Mouse (Mus musculus) left cerebral cortex, adult 18-20 months (tissue): ENCODE measurements around the gene Slc3a2. TPM values are rescaled to one million over a fixed set of nuclear protein-coding genes. Genes with fewer than 3 reads are reported as not detected.

ENCODE experiments used
- DNase-seq, 2 experiments: peaks; one replicate each; pipeline ENCODE4 v3.0.0; 2021 to 2022; ENCODE audit warnings: low spot score in 2 of 2, mixed read lengths in 1 of 2
- long read RNA-seq, 2 experiments: library from polyadenylated mRNA; stranded (forward); transcript quantifications; one replicate each; pipeline ENCODE4 v2.0.0; 2021
- total RNA-seq, 2 experiments: library from RNA; stranded (reverse); gene quantifications; 2 replicates each; pipeline ENCODE4 v1.2.3; 2021

Gene Slc3a2
- total RNA-seq, result 100 to 1,000 TPM; 148 to 152 TPM
- long read RNA-seq, experiment 1, transcript Slc3a2-202 (10 exons, 2,813 nt), result minor isoform, 102 of 250 reads
- long read RNA-seq, experiment 1, transcript Slc3a2-201 (9 exons, 1,819 nt), result major isoform, 134 of 250 reads
- long read RNA-seq, experiment 1, partial matches to known transcripts, result 2 of 250 reads
- long read RNA-seq, experiment 1, other reads (novel, unspliced or antisense), result 8 of 250 reads
- long read RNA-seq, experiment 2, transcript Slc3a2-202 (10 exons, 2,813 nt), result minor isoform, 67 of 177 reads
- long read RNA-seq, experiment 2, transcript Slc3a2-201 (9 exons, 1,819 nt), result major isoform, 104 of 177 reads
- long read RNA-seq, experiment 2, partial matches to known transcripts, result 1 of 177 reads
- long read RNA-seq, experiment 2, other reads (novel, unspliced or antisense), result 2 of 177 reads

- peak; percentile 94 to 97 for DNase-seq
Observed at GRCm38 (mm10) chr19:8722907-8723573, at the start of gene Slc3a2. TSS of gene Slc3a2 (minus strand) at chr19:8723369.

GRCm38 (mm10) chr19:8770567-8771270, 47.5 kb upstream of the Slc3a2 start, which contains the start of gene Tmem223:
TSS of gene Tmem223 (plus strand) at chr19:8770996.
- peak; percentile 80 to 84 for DNase-seq

DNA sequence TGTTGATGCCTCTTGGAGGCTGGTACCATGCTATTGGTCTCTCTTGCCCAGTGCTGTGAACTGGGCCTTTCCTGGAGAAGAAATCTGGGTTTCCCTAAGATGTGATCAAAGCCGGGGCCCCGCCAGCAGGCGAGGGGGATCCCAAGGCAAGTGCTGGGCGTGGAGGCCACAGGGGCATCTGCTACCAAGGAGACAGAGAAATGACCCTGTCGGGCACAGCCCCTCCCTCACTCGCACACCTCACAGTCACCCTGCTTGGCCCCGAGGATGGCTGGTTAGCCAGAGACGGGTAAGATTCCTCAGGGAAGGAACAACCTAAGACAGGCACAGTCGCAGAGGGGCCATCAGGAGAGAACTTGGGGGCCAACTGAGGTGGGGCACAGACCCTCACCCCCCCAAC, 42.4 kb upstream of the Slc3a2 start:
- no peak for DNase-seq

DNA sequence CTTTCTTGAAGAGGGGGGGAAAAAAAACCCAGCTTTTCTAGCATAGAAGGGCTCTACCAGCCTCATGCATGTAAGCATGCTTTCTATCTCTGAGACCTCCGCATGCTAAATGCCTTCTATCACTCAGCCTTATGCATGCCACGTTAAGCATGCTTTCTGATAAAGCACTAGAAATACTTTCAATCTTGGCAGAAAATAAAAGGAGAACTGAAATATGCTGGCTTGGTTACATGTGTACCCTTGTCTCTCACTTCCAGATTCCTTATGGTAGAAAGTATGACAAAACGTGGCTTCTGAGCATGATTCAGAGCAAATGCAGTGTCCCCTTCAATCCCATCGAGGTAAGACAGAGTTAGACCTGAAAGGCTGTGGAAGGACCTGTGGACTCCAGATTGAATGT, 40.1 kb upstream of the Slc3a2 start:
- no peak for DNase-seq

DNA sequence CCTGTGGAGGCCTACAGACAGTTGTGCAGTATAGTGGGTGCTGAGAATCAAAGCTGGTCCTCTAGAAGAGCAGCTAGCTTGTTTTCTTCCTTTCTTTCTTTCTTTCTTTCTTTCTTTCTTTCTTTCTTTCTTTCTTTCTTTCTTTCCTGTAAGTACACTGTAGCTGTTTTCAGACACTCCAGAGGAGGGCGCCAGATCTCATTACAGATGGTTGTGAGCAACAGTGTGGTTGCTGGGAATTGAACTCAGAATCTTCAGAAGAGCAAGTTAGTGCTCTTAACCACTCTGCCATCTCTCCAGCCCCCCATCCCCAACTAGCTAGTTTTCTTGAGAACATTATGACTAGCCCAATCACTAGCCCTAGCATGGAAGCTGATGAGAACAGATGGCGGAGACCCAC, 37.6 kb upstream of the Slc3a2 start:
- DNase-seq, result no peak

GRCm38 (mm10) chr19:8758899-8759298, 35.7 kb upstream of the Slc3a2 start:
- no peak for DNase-seq

DNA sequence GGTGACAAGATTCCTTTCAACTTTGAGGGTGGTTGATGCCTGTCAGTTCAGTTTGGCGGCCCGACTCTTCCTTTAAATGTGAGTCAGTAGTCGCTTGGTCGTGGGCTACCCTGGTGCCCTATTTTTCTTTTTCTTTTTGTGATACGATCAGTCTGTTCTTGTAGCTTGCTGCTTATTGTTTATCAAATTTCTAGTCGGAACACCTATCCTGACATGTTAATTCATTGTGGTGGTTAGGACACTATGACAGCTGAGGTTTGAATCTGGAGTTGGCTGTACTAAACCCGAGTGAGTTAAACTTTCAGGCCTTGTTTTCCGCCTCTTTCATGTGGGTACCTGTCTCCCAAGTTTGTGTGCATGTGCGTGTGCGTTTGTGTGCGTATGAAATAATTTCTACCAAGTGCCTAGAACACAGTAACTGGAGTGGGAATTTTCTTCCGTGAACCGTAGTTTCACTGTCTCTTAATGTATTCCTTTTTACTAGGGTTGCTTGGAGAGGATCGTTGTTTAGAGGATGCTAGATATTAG, 34.4 kb upstream of the Slc3a2 start:
- no peak for DNase-seq

- peak; percentile 92 to 94 for DNase-seq
Observed at GRCm38 (mm10) chr19:8756635-8757387, 33.6 kb upstream of the Slc3a2 start, which contains the start of gene Nxf1. TSS of gene Nxf1 (plus strand) at chr19:8757073.

DNA sequence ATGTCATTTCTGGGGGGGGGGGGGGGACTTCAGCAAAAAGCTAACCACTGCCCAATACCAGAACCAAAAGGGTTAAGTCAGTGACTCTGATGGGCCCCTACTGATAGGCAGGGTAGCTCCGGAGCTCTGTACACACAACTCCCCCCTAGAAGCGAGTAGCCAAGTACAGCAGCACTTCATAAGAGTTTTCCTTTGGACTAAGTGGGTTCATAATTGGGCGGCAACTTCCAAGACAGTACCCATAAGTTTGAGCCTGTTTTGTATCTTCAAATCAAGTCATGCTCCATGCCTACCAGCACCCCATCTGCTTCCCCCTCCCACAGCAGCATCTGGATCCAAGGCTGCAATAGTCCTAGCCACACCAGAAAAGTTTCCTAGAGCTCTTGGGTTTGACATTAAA, 32.5 kb upstream of the Slc3a2 start:
- DNase-seq, result no peak

GRCm38 (mm10) chr19:8747368-8747767, 24.2 kb upstream of the Slc3a2 start:
- DNase-seq, result no peak

GRCm38 (mm10) chr19:8745382-8745781, 22.2 kb upstream of the Slc3a2 start:
- no peak for DNase-seq

- no peak for DNase-seq
Observed at GRCm38 (mm10) chr19:8742176-8742575, 19.0 kb upstream of the Slc3a2 start.

GRCm38 (mm10) chr19:8741243-8741869, 18.2 kb upstream of the Slc3a2 start, which contains the start of gene Stx5a:
TSS of gene Stx5a (plus strand) at chr19:8741413.
- DNase-seq, result peak; percentile 89 to 95

- DNase-seq, result no peak
Observed at GRCm38 (mm10) chr19:8740603-8741002, 17.4 kb upstream of the Slc3a2 start, which contains the start of gene 1700092M07Rik. TSS of gene 1700092M07Rik (plus strand) at chr19:8740718.

- no peak for DNase-seq
Observed at GRCm38 (mm10) chr19:8739646-8740045, 16.5 kb upstream of the Slc3a2 start.

GRCm38 (mm10) chr19:8738911-8739310, 15.7 kb upstream of the Slc3a2 start:
- DNase-seq, result no peak

DNA sequence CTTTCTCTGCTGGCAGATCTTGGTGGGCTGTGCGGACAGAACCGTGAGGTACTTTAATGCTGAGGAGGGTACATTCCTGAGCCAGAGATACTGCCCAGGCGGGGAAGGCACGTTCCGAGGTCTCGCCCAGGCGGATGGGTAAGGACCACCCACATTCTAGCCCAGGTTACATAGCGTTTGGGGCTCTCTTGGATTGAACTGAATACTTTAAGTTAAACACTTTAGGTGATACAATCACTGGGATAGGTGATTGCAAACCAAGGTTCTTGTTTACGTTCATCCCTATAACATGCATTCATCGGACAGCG, 12.9 kb upstream of the Slc3a2 start:
- DNase-seq, result no peak

DNA sequence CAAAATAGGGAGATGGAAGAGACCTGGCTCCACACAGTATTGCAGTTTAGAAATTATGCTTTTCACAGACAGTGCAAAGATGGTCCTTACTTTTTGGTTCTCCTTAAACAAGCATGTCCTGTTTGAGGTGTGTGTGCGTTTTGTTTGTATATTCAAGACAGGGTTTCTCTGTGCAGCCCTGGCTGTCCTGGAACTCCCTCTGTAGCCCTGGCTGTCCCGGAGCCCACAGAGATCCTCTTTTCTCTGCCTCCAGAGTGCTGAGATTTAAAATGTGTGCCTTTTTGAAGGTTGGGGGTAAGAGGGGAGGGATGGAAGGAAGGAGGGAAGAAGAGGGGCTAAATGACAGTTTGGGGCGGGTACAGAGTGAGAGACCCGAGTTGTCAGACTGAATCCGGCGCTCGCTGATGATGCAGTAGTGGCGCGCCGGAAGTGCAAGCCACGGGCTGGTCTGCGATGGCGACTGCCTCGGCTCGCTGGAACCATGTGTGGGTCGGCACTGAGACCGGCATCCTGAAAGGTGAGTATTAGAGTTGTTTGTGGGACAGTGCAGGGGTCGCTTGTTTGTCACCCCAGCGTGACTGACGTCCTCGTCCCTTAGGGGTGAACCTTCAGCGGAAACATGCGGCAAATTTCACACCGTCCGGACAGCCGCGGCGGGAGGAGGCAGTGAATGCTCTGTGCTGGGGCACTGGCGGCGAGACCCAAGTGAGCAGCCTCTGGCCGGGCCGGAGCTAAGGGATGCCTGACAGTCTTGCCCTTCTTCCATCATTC, 12.4 kb upstream of the Slc3a2 start, which contains the start of gene Wdr74:
Gene Wdr74 (plus strand): TSS at position 439 of the 771 bp plus-strand sequence.
- peak; percentile 95 for DNase-seq

DNA sequence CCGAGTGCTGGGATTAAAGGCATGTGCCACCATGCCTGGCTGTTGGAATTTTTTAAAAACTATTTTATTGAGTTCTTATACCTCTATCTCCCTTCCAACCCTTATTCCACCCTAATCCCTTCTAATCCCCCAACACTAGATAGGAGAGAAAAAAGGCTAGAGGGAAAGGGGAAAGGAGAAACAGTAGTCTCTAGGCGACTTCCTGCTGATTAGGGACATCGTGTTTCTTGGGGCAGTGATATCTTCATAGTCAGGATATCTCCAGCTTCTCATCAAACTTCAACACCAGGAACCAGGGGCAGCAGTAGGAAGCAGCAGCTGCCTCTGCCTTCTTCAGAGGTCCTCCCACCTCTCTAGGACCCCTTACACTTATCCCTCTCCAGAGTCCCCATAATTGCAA, 11.2 kb upstream of the Slc3a2 start:
- DNase-seq, result no peak
